Mouse (Mus musculus) G1E-ER4 (cell line): ENCODE measurements at regions not wholly inside any gene's neighbourhood (a gene's known extent, or its start where the extent isn't known, plus 50 kb on each side); places are given as distances from the start of the nearest gene placed in this dataset.

Experiments used
- GATA1 ChIP-seq: IDR thresholded peaks from one replicate; pipeline ENCODE4 v1.8.0; 2012; ENCODE audit warnings: low read length, inconsistent platforms

GRCm38 (mm10) chr1:35915526-35915925 is 152.7 kb upstream of the Hs6st1 start:
- no peak for TF ChIP-seq GATA1

- TF ChIP-seq GATA1, result no peak
These were observed 148.1 kb upstream of the Hs6st1 start for GRCm38 (mm10) chr1:35919840-35920734.

DNA sequence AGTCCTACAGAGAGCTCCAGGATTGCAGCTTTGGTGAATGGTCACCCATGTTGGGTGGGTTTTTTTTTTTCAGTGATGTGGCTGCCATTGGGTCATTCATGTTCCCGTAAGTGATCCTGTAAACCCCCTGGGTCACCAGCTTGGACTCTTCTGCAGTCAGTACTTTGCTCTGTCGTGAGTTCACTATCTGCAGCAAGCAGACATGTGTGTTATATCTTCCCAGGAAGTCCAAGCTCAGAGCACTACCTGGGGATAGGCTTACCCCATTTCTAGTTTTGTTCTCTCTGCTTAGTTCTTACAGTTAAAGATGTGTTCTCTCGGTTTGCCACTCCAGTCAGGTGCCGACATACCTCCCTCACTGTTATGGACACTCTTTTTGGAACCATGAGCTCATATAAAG is 143.4 kb upstream of the Hs6st1 start:
- TF ChIP-seq GATA1, result no peak

GRCm38 (mm10) chr1:35925301-35925700 is 142.9 kb upstream of the Hs6st1 start:
- no peak for TF ChIP-seq GATA1

DNA sequence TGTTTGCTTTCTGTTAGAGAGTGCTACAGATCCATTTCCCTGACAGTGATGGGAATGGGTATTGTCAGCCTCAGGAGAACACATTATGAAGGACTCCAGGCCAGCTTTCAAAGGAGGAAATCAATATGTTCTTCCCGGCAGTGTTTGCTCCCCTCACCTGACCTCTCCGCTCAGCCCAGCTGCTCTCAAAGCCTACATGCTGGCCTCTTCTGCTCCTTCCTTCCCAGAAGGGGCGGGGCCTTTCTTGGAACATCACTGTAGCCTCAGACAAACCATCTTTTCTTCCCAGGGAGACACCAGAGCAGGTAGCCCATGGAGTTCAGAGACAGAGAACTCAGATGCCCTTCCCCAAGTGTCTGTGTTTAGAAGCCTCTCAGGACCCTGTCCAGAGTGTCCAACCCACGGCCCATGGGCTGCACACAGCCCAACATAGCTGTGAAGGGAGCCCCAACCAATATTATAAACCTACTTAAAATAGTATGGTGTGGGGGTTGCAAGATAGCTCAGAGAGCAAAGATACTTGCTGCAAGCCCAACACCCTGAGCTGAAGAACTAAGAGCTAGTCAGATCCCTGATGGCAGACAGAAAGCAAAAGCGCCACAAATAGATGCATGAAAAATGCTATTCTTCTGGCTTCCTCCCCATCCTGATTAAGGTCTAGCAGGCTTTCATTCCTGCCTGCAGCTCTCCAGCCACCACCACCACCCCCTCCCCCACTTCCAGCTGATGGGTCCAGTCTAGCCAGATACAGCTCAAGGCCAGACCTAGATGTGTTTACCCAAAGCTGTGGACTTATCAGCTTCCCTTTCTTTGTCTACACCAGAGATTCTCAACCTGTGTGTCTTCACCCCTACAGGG is 141.8 kb upstream of the Hs6st1 start:
- no peak for TF ChIP-seq GATA1

DNA sequence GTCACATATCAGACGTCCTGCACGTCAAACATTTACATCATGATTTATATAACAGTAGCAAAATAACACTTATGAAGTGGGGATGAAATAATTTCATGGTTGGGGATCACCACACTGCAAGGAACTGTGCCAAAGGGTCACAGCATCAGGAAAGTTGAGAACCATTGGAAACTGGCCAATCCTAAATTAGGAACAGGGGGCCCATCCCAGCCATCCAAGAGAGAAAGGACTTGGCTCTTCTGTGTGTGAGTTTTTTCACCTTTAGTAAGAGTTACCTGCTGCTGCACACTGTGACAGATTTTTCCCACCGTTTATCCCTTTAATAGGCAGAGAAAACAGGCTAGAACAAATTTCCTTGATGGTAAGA is 141.2 kb upstream of the Hs6st1 start:
- no peak for TF ChIP-seq GATA1

DNA sequence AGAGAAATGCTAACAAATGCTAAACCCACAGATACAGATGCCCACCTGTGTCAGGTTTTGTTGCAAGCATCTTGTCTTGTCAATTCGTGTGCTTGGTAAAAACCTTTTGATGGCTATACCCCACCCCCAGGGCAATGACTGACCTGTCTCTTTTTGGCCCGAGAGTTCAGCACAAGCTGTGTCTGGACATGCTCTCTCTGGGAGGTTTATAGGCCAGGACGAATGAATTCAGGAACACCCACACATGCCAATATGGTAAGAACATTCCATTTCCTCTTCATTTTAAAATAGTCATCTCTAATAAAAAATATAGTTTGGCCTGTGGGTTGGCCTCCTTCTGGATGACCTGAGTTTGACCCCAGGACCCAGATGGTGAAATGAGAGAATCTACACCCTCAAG is 137.8 kb upstream of the Hs6st1 start:
- TF ChIP-seq GATA1, result no peak

GRCm38 (mm10) chr1:35931056-35931455 is 137.1 kb upstream of the Hs6st1 start:
- TF ChIP-seq GATA1, result no peak

DNA sequence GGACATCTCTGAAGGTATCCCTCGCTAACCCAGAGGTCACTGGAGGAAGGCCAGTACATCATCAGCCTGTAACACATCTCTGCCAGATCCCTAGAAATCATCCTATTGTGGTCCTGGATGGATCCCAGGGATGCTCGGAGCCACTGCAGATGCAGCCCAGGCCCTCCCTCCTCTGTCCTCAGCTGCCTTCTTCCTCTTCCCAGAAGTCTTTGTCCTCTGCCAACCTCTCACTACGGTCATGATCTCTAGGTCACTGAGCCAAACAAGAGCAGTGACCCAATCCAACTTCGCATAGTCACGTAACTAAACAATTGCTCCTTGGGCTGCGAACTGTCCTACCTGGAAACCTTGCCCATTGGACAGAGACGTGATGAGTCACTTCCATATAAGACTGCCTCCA is 134.7 kb upstream of the Hs6st1 start:
- TF ChIP-seq GATA1, result no peak

- TF ChIP-seq GATA1, result no peak
These were observed 133.0 kb upstream of the Hs6st1 start for GRCm38 (mm10) chr1:35935099-35935651.

GRCm38 (mm10) chr1:35936362-35937093 is 131.7 kb upstream of the Hs6st1 start:
- TF ChIP-seq GATA1, result no peak

DNA sequence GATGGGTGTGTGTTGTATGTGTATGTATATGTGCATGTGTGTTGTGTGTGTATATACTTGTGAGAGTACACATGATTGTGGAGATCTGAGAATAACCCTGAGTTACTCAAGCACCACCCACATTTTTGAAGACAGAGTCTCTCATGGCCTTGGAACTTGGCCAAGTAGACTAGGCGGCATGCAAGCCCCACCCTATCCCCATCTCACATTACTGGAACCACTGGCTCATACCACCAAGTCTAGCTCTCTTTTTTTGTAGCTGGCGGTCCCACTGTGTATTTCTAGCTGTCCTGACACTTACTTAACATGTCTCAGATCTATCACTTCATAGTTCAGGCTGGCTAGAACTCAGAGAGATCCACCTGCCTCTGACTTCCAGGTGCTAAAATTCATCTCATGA is 128.0 kb upstream of the Hs6st1 start:
- TF ChIP-seq GATA1, result no peak

GRCm38 (mm10) chr1:35941642-35942077 is 126.5 kb upstream of the Hs6st1 start:
- TF ChIP-seq GATA1, result no peak

- no peak for TF ChIP-seq GATA1
These were observed 126.0 kb upstream of the Hs6st1 start for GRCm38 (mm10) chr1:35942222-35942621.

- TF ChIP-seq GATA1, result no peak
These were observed 124.4 kb upstream of the Hs6st1 start for GRCm38 (mm10) chr1:35943800-35944199.
